Mouse (Mus musculus): ENCODE data around the gene Manbal.

DNA sequence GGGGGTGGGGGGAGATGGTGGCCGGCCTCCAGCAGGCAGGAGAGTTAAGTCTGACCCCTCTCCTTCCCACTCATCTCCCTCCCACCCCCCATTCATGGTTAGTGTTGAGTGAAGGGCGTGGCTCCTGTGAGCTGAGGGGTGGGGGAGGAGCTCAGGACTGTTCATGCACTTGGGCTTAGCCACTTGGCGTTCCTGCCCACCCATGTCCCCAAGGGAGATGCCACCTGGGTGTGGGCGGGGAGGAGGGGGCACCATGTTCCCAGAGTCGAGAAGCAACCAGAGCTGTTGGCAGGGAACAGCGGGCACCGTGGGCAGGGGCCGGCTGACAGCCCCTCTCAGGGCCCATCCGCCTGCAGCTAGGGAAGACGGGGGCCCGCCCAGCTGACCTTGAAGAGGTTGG is 69.1 kb downstream of the Manbal start:
- TF ChIP-seq POLR2AphosphoS2 (IDR thresholded peaks at IDR 0.05; ENCODE audit: insufficient read length, low read depth): no peak
- TF ChIP-seq POLR2A (IDR thresholded peaks at IDR 0.05; ENCODE audit: insufficient read length, low read depth): no peak
- no peak for TF ChIP-seq USF1 (IDR thresholded peaks at IDR 0.05; ENCODE audit: low read depth)
- no peak for TF ChIP-seq E2F4 (IDR thresholded peaks at IDR 0.05; ENCODE audit: insufficient read depth)
- TF ChIP-seq SRF (IDR thresholded peaks at IDR 0.05; ENCODE audit: control insufficient read depth, insufficient read length, low read depth): no peak
- TF ChIP-seq MAX (IDR thresholded peaks at IDR 0.05; ENCODE audit: low read depth): no peak
- TF ChIP-seq REST (IDR thresholded peaks at IDR 0.05; ENCODE audit: insufficient read depth, insufficient read length): no peak
- no peak for TF ChIP-seq MYOD1 (IDR thresholded peaks at IDR 0.05; ENCODE audit: control insufficient read depth in 1 of 3, insufficient read length in 2 of 3, low read depth in 2 of 3)
- TF ChIP-seq MYOG (IDR thresholded peaks at IDR 0.05; ENCODE audit: control insufficient read depth in 1 of 3, insufficient read depth in 1 of 3, insufficient read length in 2 of 3, low read depth in 2 of 3): no peak
- TF ChIP-seq TCF12 (IDR thresholded peaks at IDR 0.05; ENCODE audit: insufficient read depth, poor library complexity, severe bottlenecking): no peak
- TF ChIP-seq CEBPB (IDR thresholded peaks at IDR 0.05; ENCODE audit: insufficient read depth, poor library complexity, severe bottlenecking): no peak
